Mouse (Mus musculus) lung, postnatal 0 days (tissue): ENCODE measurements at regions not wholly inside any gene's neighbourhood (a gene's known extent, or its start where the extent isn't known, plus 50 kb on each side); places are given as distances from the start of the nearest gene placed in this dataset.

Source experiments
- CTCF ChIP-seq: IDR thresholded peaks from 2 replicates; pipeline ENCODE4 v1.5.1; 2016; ENCODE audit warnings: antibody characterized with exemption, mild to moderate bottlenecking
- EP300 ChIP-seq: IDR thresholded peaks from 2 replicates; pipeline ENCODE4 v1.6.1; 2016; ENCODE audit warnings: antibody characterized with exemption, mild to moderate bottlenecking, control low read depth

DNA sequence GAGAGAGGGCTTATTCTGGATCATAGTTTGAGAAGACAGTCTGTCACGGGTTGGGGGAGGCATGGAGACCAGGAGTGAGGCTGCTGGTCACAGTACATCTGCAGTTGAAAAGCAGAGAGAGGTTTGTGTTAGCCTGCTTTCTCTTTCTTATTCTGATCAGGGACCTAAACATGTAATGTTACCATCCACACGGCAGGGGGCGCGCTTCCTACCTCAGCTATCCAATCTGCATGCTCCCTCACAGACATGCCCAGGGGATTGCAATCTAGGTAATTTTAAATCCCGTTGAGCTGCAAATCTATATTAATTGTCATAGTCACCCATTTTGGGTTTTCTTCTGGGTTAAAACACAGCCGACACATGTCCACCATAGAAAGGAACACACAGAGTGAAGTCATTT lies 156.4 kb upstream of the Esrrg start:
- peak; percentile 79 for TF ChIP-seq CTCF
- TF ChIP-seq EP300, result no peak
